Mouse (Mus musculus): ENCODE measurements around the gene Fbxw21. TPM values are rescaled to one million over a fixed set of nuclear protein-coding genes. Genes with fewer than 3 reads are reported as not detected.

Fbxw21 gene
- polyA plus RNA-seq, 1 experiment from 2014 or later: not detected

- TF ChIP-seq CTCF (IDR thresholded peaks at IDR 0.05; ENCODE audit: low read depth): no peak
- no peak for TF ChIP-seq EP300 (optimal IDR thresholded peaks at IDR 0.05)
- H3K4me3 ChIP-seq (ENCODE audit: low read depth, low read length): no peak overlapping the region
- no peak overlapping the region for H3K4me2 ChIP-seq (replicated peaks; ENCODE audit: low read depth)
- H3K27me3 ChIP-seq (ENCODE audit: control insufficient read depth, insufficient read depth, low read length): no peaks in the 10 kb centered on the region
- H3K4me1 ChIP-seq (replicated peaks; ENCODE audit: control insufficient read depth, insufficient read depth): no peaks in the 10 kb centered on the region
- H3K9ac ChIP-seq (ENCODE audit: low read length): no peak overlapping the region
- H3K9me3 ChIP-seq (ENCODE audit: control insufficient read depth, low read length): no peaks in the 10 kb centered on the region
- H3K27ac ChIP-seq (replicated peaks): no peak overlapping the region
- WGBS: 94% methylated on average over 9 of the region's 9 CpGs
- DNase-seq (ENCODE audit: low spot score): no peak
- no peak for ATAC-seq (ENCODE audit: low FRiP score, low TSS enrichment)
- H3K36me3 ChIP-seq (ENCODE audit: control insufficient read depth, insufficient read depth, low read length): peaks cover 28% of the 10 kb centered on the region
Measured at GRCm38 (mm10) chr9:109111591-109111990, 50.2 kb downstream of the Fbxw21 start.

GRCm38 (mm10) chr9:109111101-109111500 lies 50.7 kb downstream of the Fbxw21 start:
- ATAC-seq (ENCODE audit: low FRiP score, low TSS enrichment) (no peak), DNase-seq (ENCODE audit: low spot score) (no peak)
- 91% methylated on average over 4 of the region's 4 CpGs for WGBS
- no peak overlapping the region for H3K9ac ChIP-seq (ENCODE audit: low read length)
- no peaks in the 10 kb centered on the region for H3K27me3 ChIP-seq (ENCODE audit: control insufficient read depth, insufficient read depth, low read length)
- TF ChIP-seq EP300 (optimal IDR thresholded peaks at IDR 0.05): no peak
- no peak for TF ChIP-seq CTCF (IDR thresholded peaks at IDR 0.05; ENCODE audit: low read depth)
- no peak overlapping the region for H3K4me2 ChIP-seq (replicated peaks; ENCODE audit: low read depth)
- H3K9me3 ChIP-seq (ENCODE audit: control insufficient read depth, low read length): no peaks in the 10 kb centered on the region
- H3K4me3 ChIP-seq (ENCODE audit: low read depth, low read length): no peak overlapping the region
- peaks cover 24% of the 10 kb centered on the region for H3K36me3 ChIP-seq (ENCODE audit: control insufficient read depth, insufficient read depth, low read length)
- no peaks in the 10 kb centered on the region for H3K4me1 ChIP-seq (replicated peaks; ENCODE audit: control insufficient read depth, insufficient read depth)
- no peak overlapping the region for H3K27ac ChIP-seq (replicated peaks)

DNA sequence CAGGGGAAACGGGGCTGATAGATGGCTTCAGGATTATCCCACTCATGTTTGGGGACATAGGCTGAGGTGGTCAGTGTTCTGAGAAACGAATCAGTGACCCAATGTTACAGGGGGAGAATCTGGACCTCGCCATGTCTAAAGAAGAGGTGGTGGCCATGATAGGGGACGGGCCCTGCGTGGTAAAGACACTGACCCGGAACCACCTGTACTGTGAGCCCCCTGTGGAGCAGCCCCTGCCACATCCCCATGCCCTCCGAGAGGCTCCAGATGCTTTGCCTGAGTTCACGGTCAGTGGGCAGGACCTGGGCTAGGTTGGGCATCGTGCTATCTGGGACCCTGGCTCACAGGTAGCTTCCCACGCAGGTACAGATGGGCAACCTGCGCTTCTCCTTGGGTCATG lies 51.6 kb downstream of the Fbxw21 start:
- Histone ChIP-seq H3K4me3 (ENCODE audit: low read depth, low read length) (no peak overlapping the region), H3K4me2 (replicated peaks; ENCODE audit: low read depth) (no peak overlapping the region), H3K27me3 (ENCODE audit: control insufficient read depth, insufficient read depth, low read length) (no peaks in the 10 kb centered on the region), H3K9ac (ENCODE audit: low read length) (no peak overlapping the region), H3K27ac (replicated peaks) (no peak overlapping the region), H3K9me3 (ENCODE audit: control insufficient read depth, low read length) (no peaks in the 10 kb centered on the region), H3K4me1 (replicated peaks; ENCODE audit: control insufficient read depth, insufficient read depth) (no peaks in the 10 kb centered on the region), H3K36me3 (ENCODE audit: control insufficient read depth, insufficient read depth, low read length) (peaks cover 24% of the 10 kb centered on the region)
- TF ChIP-seq CTCF (IDR thresholded peaks at IDR 0.05; ENCODE audit: low read depth): no peak
- TF ChIP-seq EP300 (optimal IDR thresholded peaks at IDR 0.05): no peak
- 92% methylated on average over 11 of the region's 11 CpGs for WGBS
- DNase-seq (ENCODE audit: low spot score) (no peak), ATAC-seq (ENCODE audit: low FRiP score, low TSS enrichment) (no peak)

- no peak for ATAC-seq (ENCODE audit: low FRiP score, low TSS enrichment)
- Histone ChIP-seq H3K27me3 (ENCODE audit: control insufficient read depth, insufficient read depth, low read length) (no peaks in the 10 kb centered on the region), H3K36me3 (ENCODE audit: control insufficient read depth, insufficient read depth, low read length) (peaks cover 14% of the 10 kb centered on the region), H3K4me2 (replicated peaks; ENCODE audit: low read depth) (no peak overlapping the region), H3K27ac (replicated peaks) (no peak overlapping the region), H3K4me3 (ENCODE audit: low read depth, low read length) (no peak overlapping the region), H3K9ac (ENCODE audit: low read length) (no peak overlapping the region), H3K9me3 (ENCODE audit: control insufficient read depth, low read length) (no peaks in the 10 kb centered on the region), H3K4me1 (replicated peaks; ENCODE audit: control insufficient read depth, insufficient read depth) (no peaks in the 10 kb centered on the region)
- 62% methylated on average over 4 of the region's 6 CpGs for WGBS
- DNase-seq (ENCODE audit: low spot score): no peak
- TF ChIP-seq EP300 (optimal IDR thresholded peaks at IDR 0.05): no peak
- TF ChIP-seq CTCF (IDR thresholded peaks at IDR 0.05; ENCODE audit: low read depth): no peak
Measured at GRCm38 (mm10) chr9:109107341-109107740, 54.5 kb downstream of the Fbxw21 start.

- ATAC-seq (ENCODE audit: low FRiP score, low TSS enrichment) (no peak; the same call in none of the 2 replicates), DNase-seq (ENCODE audit: low spot score) (peak; percentile 61)
- WGBS: 75% methylated on average over 12 of the region's 12 CpGs
- Histone ChIP-seq H3K9me3 (ENCODE audit: control insufficient read depth, low read length) (no peaks in the 10 kb centered on the region), H3K27ac (replicated peaks) (no peak overlapping the region), H3K27me3 (ENCODE audit: control insufficient read depth, insufficient read depth, low read length) (no peaks in the 10 kb centered on the region), H3K4me3 (ENCODE audit: low read depth, low read length) (no peak overlapping the region), H3K4me1 (replicated peaks; ENCODE audit: control insufficient read depth, insufficient read depth) (no peaks in the 10 kb centered on the region), H3K9ac (ENCODE audit: low read length) (no peak overlapping the region), H3K36me3 (ENCODE audit: control insufficient read depth, insufficient read depth, low read length) (peaks cover 10% of the 10 kb centered on the region), H3K4me2 (replicated peaks; ENCODE audit: low read depth) (no peak overlapping the region)
- TF ChIP-seq EP300 (optimal IDR thresholded peaks at IDR 0.05) (no peak), CTCF (IDR thresholded peaks at IDR 0.05; ENCODE audit: low read depth) (no peak)
Measured at GRCm38 (mm10) chr9:109105648-109106047, 56.2 kb downstream of the Fbxw21 start.

- Histone ChIP-seq H3K4me2 (replicated peaks; ENCODE audit: low read depth) (no peak overlapping the region), H3K9ac (ENCODE audit: low read length) (no peak overlapping the region), H3K27ac (replicated peaks) (no peak overlapping the region), H3K4me1 (replicated peaks; ENCODE audit: control insufficient read depth, insufficient read depth) (no peaks in the 10 kb centered on the region), H3K36me3 (ENCODE audit: control insufficient read depth, insufficient read depth, low read length) (peaks cover 7% of the 10 kb centered on the region), H3K9me3 (ENCODE audit: control insufficient read depth, low read length) (no peaks in the 10 kb centered on the region), H3K4me3 (ENCODE audit: low read depth, low read length) (no peak overlapping the region), H3K27me3 (ENCODE audit: control insufficient read depth, insufficient read depth, low read length) (no peaks in the 10 kb centered on the region)
- WGBS: 51% methylated on average over 12 of the region's 12 CpGs
- peak; percentile 45 for ATAC-seq (ENCODE audit: low FRiP score, low TSS enrichment)
- DNase-seq (ENCODE audit: low spot score): peak; percentile 71
- TF ChIP-seq CTCF (IDR thresholded peaks at IDR 0.05; ENCODE audit: low read depth) (no peak), EP300 (optimal IDR thresholded peaks at IDR 0.05) (no peak)
Measured at GRCm38 (mm10) chr9:109105011-109105410, 56.8 kb downstream of the Fbxw21 start.
